Mouse (Mus musculus) liver, adult 2 months (tissue): ENCODE results near the gene Uchl1.

Source experiments
- CTCF ChIP-seq: fragments of 200-500 bp; IDR thresholded peaks from 2 replicates; pipeline ENCODE4 v1.5.1; 2011; ENCODE audit warnings: low read depth, low read length, control low read depth
- POLR2A ChIP-seq: fragments of 200-500 bp; IDR thresholded peaks from 2 replicates; pipeline ENCODE4 v1.6.1; 2011; ENCODE audit warnings: low read length, control low read depth; ENCODE audit not compliant: insufficient read depth; ENCODE audit errors: extremely low read depth

GRCm38 (mm10) chr5:66627805-66628204 lies 48.1 kb upstream of the Uchl1 start:
- TF ChIP-seq CTCF, result no peak
- TF ChIP-seq POLR2A, result no peak
